Mouse (Mus musculus): ENCODE measurements at regions not wholly inside any gene's neighbourhood (a gene's known extent, or its start where the extent isn't known, plus 50 kb on each side); places are given as distances from the start of the nearest gene placed in this dataset.
"Not testable (repeated sequence)": the region's sequence is repeated elsewhere in the genome, so short reads cannot be mapped to it uniquely, and the experiment has no call there.

DNA sequence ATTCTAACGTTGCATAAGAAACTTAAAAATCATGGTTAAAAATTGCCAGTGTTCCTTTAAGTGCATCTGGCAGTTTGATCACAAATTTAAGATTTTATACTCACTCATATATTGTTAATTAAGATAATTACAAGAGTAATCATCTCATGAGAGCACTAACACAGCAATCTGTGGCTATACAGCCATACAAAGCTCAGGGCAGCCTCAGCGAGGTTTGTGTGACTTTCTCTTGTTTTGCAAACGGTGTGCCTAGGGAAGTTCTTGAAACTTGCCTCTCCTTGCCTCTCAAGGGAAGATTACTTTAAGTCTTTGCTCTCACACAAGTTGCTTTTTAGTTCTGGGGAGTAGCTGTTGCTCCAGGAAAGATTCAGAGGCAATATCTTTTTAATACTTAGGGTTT, 58.1 kb upstream of the Slc1a4 start:
- Histone ChIP-seq H3K27me3 (ENCODE audit: control insufficient read depth, insufficient read depth, low read depth, low read length) (no peaks in the 10 kb centered on the region), H3K9me3 (ENCODE audit: control insufficient read depth, low read length) (peaks cover 4% of the 10 kb centered on the region; the same call in 1 of the 2 replicates), H3K27ac (ENCODE audit: low read length) (no peak overlapping the region), H3K9ac (ENCODE audit: low read length) (no peak overlapping the region), H3K36me3 (ENCODE audit: control insufficient read depth, insufficient read depth, low read length) (no peaks in the 10 kb centered on the region), H3K4me3 (ENCODE audit: low read length) (no peak overlapping the region), H3K4me2 (ENCODE audit: low read depth, low read length) (no peak overlapping the region), H3K4me1 (replicated peaks; ENCODE audit: control insufficient read depth, insufficient read depth, low read length) (no peaks in the 10 kb centered on the region; the same call in 1 of the 2 replicates)
- no peak for ATAC-seq (ENCODE audit: low read depth)
- 85% methylated on average over 3 of the region's 3 CpGs for WGBS

DNA sequence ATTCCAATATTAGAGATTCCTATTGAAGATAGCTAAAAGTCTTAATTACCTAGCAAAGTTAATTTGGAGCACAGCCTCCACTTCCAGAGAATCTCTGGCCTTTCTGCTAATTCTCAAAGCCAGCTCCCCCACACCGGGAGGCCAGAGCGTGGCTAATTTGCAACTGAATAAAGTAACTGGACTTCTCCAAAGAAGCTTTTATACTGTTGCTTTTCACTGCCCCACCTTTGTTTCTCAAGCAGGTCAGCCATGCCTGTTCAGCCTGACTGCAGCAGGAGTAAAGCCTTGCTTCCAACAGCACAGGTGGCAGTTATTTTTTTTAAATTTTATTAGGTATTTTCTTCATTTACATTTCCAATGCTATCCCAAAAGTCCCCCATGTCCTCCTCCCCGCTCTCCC, 60.8 kb upstream of the Slc1a4 start:
- H3K4me2 ChIP-seq (ENCODE audit: low read depth, low read length); ATAC-seq (ENCODE audit: low read depth); H3K9ac ChIP-seq (ENCODE audit: low read length); H3K27me3 ChIP-seq (ENCODE audit: control insufficient read depth, insufficient read depth, low read depth, low read length); H3K27ac ChIP-seq (ENCODE audit: low read length); H3K36me3 ChIP-seq (ENCODE audit: control insufficient read depth, insufficient read depth, low read length); H3K4me3 ChIP-seq (ENCODE audit: low read length); H3K9me3 ChIP-seq (ENCODE audit: control insufficient read depth, low read length); H3K4me1 ChIP-seq (replicated peaks; ENCODE audit: control insufficient read depth, insufficient read depth, low read length): not testable (repeated sequence)
- WGBS: 85% methylated on average over 3 of the region's 3 CpGs

- ATAC-seq (ENCODE audit: low read depth); H3K27ac ChIP-seq (ENCODE audit: low read length); H3K9ac ChIP-seq (ENCODE audit: low read length); H3K27me3 ChIP-seq (ENCODE audit: control insufficient read depth, insufficient read depth, low read depth, low read length); H3K9me3 ChIP-seq (ENCODE audit: control insufficient read depth, low read length); H3K4me3 ChIP-seq (ENCODE audit: low read length); H3K36me3 ChIP-seq (ENCODE audit: control insufficient read depth, insufficient read depth, low read length); H3K4me2 ChIP-seq (ENCODE audit: low read depth, low read length); H3K4me1 ChIP-seq (replicated peaks; ENCODE audit: control insufficient read depth, insufficient read depth, low read length): not testable (repeated sequence)
- WGBS: 90% methylated on average over 3 of the region's 3 CpGs
Measured at GRCm38 (mm10) chr11:20393807-20394206, 61.3 kb upstream of the Slc1a4 start.

DNA sequence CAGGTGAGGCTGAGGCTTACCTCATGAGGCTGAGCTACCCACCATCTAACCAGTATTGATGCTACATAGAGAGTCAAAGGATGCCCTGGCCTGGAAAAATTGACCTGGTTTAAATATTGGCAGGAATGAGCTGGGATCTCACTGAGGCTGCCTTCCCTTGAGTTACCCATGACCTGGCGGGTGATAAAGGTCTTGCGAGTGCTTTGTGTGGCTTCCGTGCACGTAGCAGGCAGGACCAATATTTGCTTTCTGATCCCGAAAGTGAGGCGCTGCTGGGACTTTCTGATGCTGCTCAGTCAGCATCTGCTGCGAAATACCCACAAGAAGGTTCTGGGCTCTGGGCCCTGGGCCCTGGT, 63.3 kb upstream of the Slc1a4 start:
- Histone ChIP-seq H3K27me3 (ENCODE audit: control insufficient read depth, insufficient read depth, low read depth, low read length) (no peaks in the 10 kb centered on the region), H3K4me3 (ENCODE audit: low read length) (no peak overlapping the region; the same call in 1 of the 2 replicates), H3K36me3 (ENCODE audit: control insufficient read depth, insufficient read depth, low read length) (no peaks in the 10 kb centered on the region), H3K4me2 (ENCODE audit: low read depth, low read length) (peak overlapping the region; percentile 34), H3K27ac (ENCODE audit: low read length) (peak overlapping the region; percentile 87), H3K9ac (ENCODE audit: low read length) (no peak overlapping the region), H3K4me1 (replicated peaks; ENCODE audit: control insufficient read depth, insufficient read depth, low read length) (peaks cover 3% of the 10 kb centered on the region; the same call in 1 of the 2 replicates), H3K9me3 (ENCODE audit: control insufficient read depth, low read length) (peaks cover 4% of the 10 kb centered on the region; the same call in 1 of the 2 replicates)
- WGBS: 71% methylated on average over 7 of the region's 7 CpGs
- no peak for ATAC-seq (ENCODE audit: low read depth)

DNA sequence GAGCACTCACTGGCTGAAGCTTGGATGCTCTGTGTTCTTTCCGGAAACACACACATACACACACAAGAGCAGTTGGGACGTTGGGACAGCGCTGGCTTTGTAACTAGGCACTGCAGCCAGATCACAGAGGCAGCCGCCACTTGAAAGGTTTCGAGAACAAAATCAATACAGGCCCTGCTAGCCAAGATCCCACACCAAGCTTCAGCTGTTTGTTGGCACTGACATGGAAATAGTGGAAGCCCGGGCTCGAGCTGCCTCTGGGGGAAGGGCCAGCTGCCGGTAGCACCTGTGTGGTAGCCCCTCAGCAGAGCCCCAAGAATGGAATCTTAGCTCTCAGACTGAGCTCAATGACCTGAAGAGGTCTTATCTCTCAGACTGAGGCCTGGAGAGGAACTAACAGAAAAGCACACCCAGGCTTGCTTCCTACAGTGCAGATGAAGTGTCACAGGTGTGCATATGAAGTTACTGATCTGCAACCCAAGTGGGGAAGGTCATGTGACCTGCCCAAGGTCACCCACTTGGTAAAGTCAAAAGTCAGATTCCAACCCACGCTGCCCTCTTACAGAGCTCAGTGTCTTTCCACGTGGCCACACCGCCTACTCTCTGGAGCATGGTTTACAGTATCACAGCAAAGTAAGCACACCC, 63.8 kb upstream of the Slc1a4 start:
- ATAC-seq (ENCODE audit: low read depth): peak; percentile 90
- Histone ChIP-seq H3K4me2 (ENCODE audit: low read depth, low read length) (peak overlapping the region; percentile 34), H3K36me3 (ENCODE audit: control insufficient read depth, insufficient read depth, low read length) (no peaks in the 10 kb centered on the region), H3K27me3 (ENCODE audit: control insufficient read depth, insufficient read depth, low read depth, low read length) (no peaks in the 10 kb centered on the region), H3K9ac (ENCODE audit: low read length) (no peak overlapping the region), H3K4me3 (ENCODE audit: low read length) (no peak overlapping the region; the same call in 1 of the 2 replicates), H3K9me3 (ENCODE audit: control insufficient read depth, low read length) (peaks cover 2% of the 10 kb centered on the region; the same call in 1 of the 2 replicates), H3K27ac (ENCODE audit: low read length) (peak overlapping the region; percentile 87), H3K4me1 (replicated peaks; ENCODE audit: control insufficient read depth, insufficient read depth, low read length) (peaks cover 3% of the 10 kb centered on the region; the same call in 1 of the 2 replicates)
- 51% methylated on average over 11 of the region's 11 CpGs for WGBS

DNA sequence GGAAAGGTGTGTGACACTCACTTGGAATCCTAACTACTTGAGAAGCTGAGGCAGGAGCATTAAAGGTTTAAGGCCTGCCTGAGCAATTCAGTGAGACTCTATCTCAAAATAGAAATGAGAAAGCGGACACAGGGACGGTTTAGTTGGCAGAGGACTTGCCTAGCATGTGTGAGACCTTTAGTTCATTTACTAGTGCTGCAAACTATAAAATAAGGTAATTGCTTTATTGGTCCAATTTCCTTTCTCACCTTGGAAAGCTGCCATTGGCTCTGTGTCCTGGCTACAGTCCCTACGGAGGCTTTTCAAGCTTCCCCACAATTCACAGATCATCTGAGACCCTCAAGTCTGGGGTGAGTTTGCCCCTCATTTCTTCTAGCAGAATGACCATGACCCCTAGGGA, 64.4 kb upstream of the Slc1a4 start:
- H3K27ac ChIP-seq (ENCODE audit: low read length): peak overlapping the region; percentile 87
- no peak overlapping the region for H3K4me3 ChIP-seq (ENCODE audit: low read length)
- H3K27me3 ChIP-seq (ENCODE audit: control insufficient read depth, insufficient read depth, low read depth, low read length): no peaks in the 10 kb centered on the region
- no peak overlapping the region for H3K9ac ChIP-seq (ENCODE audit: low read length)
- H3K9me3 ChIP-seq (ENCODE audit: control insufficient read depth, low read length): no peaks in the 10 kb centered on the region; the same call in 1 of the 2 replicates
- WGBS: 35% methylated on average over 3 of the region's 3 CpGs
- H3K4me2 ChIP-seq (ENCODE audit: low read depth, low read length): no peak overlapping the region
- H3K36me3 ChIP-seq (ENCODE audit: control insufficient read depth, insufficient read depth, low read length): no peaks in the 10 kb centered on the region
- peaks cover 3% of the 10 kb centered on the region; the same call in 1 of the 2 replicates for H3K4me1 ChIP-seq (replicated peaks; ENCODE audit: control insufficient read depth, insufficient read depth, low read length)
- ATAC-seq (ENCODE audit: low read depth): no peak

GRCm38 (mm10) chr11:20400302-20401234, 68.1 kb upstream of the Slc1a4 start:
- Histone ChIP-seq H3K9ac (ENCODE audit: low read length) (peak overlapping the region; percentile 55), H3K4me1 (replicated peaks; ENCODE audit: control insufficient read depth, insufficient read depth, low read length) (peaks cover 3% of the 10 kb centered on the region; the same call in 1 of the 2 replicates), H3K4me3 (ENCODE audit: low read length) (peak overlapping the region; percentile 38), H3K9me3 (ENCODE audit: control insufficient read depth, low read length) (no peaks in the 10 kb centered on the region), H3K36me3 (ENCODE audit: control insufficient read depth, insufficient read depth, low read length) (no peaks in the 10 kb centered on the region), H3K27ac (ENCODE audit: low read length) (peak overlapping the region; percentile 31), H3K4me2 (ENCODE audit: low read depth, low read length) (peak overlapping the region; percentile 71), H3K27me3 (ENCODE audit: control insufficient read depth, insufficient read depth, low read depth, low read length) (no peaks in the 10 kb centered on the region)
- ATAC-seq (ENCODE audit: low read depth): peak; percentile 84
- 8% methylated on average over 32 of the region's 32 CpGs for WGBS

DNA sequence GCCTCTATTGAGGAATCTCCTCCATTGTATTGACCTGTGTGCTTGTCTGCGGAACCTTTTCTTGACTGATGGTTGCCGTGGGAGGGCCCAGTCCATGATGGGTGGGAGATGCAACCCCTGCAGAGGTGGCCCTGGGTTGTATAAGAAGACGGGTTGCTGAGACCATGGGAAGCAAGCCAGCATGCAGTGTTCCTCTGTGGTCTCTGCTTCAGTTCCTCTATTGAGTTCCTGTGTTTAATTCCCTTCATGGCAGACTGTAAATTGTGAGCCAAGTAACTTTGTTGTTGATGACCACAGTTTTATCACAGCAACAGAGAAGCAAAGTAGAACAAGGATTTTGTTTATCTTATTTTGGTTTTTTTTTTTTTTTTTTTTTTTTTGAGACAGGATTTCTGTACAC, 70.9 kb upstream of the Slc1a4 start:
- no peak overlapping the region for H3K4me3 ChIP-seq (ENCODE audit: low read length)
- no peaks in the 10 kb centered on the region for H3K27me3 ChIP-seq (ENCODE audit: control insufficient read depth, insufficient read depth, low read depth, low read length)
- ATAC-seq (ENCODE audit: low read depth): no peak
- H3K4me2 ChIP-seq (ENCODE audit: low read depth, low read length): no peak overlapping the region
- 78% methylated on average over 3 of the region's 3 CpGs for WGBS
- no peak overlapping the region for H3K27ac ChIP-seq (ENCODE audit: low read length)
- H3K9me3 ChIP-seq (ENCODE audit: control insufficient read depth, low read length): no peaks in the 10 kb centered on the region
- no peaks in the 10 kb centered on the region; the same call in 1 of the 2 replicates for H3K4me1 ChIP-seq (replicated peaks; ENCODE audit: control insufficient read depth, insufficient read depth, low read length)
- H3K36me3 ChIP-seq (ENCODE audit: control insufficient read depth, insufficient read depth, low read length): no peaks in the 10 kb centered on the region
- no peak overlapping the region for H3K9ac ChIP-seq (ENCODE audit: low read length)

DNA sequence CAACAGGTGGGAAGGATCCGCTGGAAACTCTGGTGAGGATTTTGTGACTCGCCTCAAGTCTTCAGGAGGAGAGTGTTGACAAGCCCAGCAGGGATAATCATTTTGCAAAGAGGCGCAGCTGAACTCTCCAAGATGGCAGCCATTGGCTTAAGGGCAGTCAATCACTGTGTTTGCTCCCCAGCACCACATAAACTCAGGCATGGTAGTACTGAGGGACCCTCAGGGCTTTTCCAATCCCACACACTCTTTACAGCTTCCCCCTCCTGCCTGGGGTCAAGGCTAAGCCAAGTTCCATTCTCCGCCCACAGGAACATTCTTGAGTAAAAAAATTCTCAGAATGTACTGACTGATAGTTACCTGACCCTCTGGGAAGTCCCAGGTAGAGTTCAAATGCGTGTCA, 72.0 kb upstream of the Slc1a4 start:
- Histone ChIP-seq H3K4me3 (ENCODE audit: low read length) (no peak overlapping the region), H3K9me3 (ENCODE audit: control insufficient read depth, low read length) (no peaks in the 10 kb centered on the region), H3K4me1 (replicated peaks; ENCODE audit: control insufficient read depth, insufficient read depth, low read length) (no peaks in the 10 kb centered on the region; the same call in 1 of the 2 replicates), H3K36me3 (ENCODE audit: control insufficient read depth, insufficient read depth, low read length) (no peaks in the 10 kb centered on the region), H3K27ac (ENCODE audit: low read length) (no peak overlapping the region), H3K27me3 (ENCODE audit: control insufficient read depth, insufficient read depth, low read depth, low read length) (no peaks in the 10 kb centered on the region), H3K9ac (ENCODE audit: low read length) (no peak overlapping the region), H3K4me2 (ENCODE audit: low read depth, low read length) (no peak overlapping the region)
- no peak for ATAC-seq (ENCODE audit: low read depth)
- 70% methylated on average over 5 of the region's 5 CpGs for WGBS
